Mouse (Mus musculus) testis, adult 2 months (tissue): ENCODE measurements at regions not wholly inside any gene's neighbourhood (a gene's known extent, or its start where the extent isn't known, plus 50 kb on each side); places are given as distances from the start of the nearest gene placed in this dataset.

Experiments
- H3K27ac ChIP-seq: fragments of 200-500 bp; 2 replicates; pipeline ENCODE4 v1.5.1; 2012; ENCODE audit warnings: low read depth, low read length; ENCODE audit not compliant: control insufficient read depth, insufficient read depth
- H3K27me3 ChIP-seq: fragments of 200-500 bp; 2 replicates; pipeline ENCODE4 v1.6.1; 2012; ENCODE audit warnings: mild to moderate bottlenecking, low read length, moderate library complexity; ENCODE audit not compliant: control insufficient read depth, insufficient read depth
- H3K36me3 ChIP-seq: fragments of 200-500 bp; 2 replicates; pipeline ENCODE4 v1.6.1; 2012; ENCODE audit warnings: mild to moderate bottlenecking, low read length; ENCODE audit not compliant: control insufficient read depth, insufficient read depth
- H3K4me1 ChIP-seq: fragments of 200-500 bp; 2 replicates; pipeline ENCODE4 v1.6.1; 2012; ENCODE audit warnings: low read length; ENCODE audit not compliant: control insufficient read depth, insufficient read depth
- H3K4me3 ChIP-seq: fragments of 200-500 bp; 2 replicates; pipeline ENCODE4 v1.5.1; 2012; ENCODE audit warnings: low read depth, mild to moderate bottlenecking, low read length, moderate library complexity, mixed read lengths; ENCODE audit not compliant: control insufficient read depth
- CTCF ChIP-seq: fragments of 200-500 bp; IDR thresholded peaks from 2 replicates; pipeline ENCODE4 v1.5.1; 2012; ENCODE audit warnings: low read depth, mild to moderate bottlenecking, inconsistent platforms, low read length, moderate library complexity; ENCODE audit not compliant: control insufficient read depth, insufficient read depth, insufficient replicate concordance
- POLR2A ChIP-seq: fragments of 200-500 bp; IDR thresholded peaks from 2 replicates; pipeline ENCODE4 v1.6.1; 2012; ENCODE audit warnings: low read depth, mild to moderate bottlenecking, inconsistent platforms, low read length, moderate library complexity; ENCODE audit not compliant: control insufficient read depth

- Histone ChIP-seq H3K4me1 (no peaks in the 10 kb centered on the region), H3K36me3 (no peaks in the 10 kb centered on the region), H3K27ac (no peak overlapping the region), H3K27me3 (no peaks in the 10 kb centered on the region), H3K4me3 (no peak overlapping the region)
- TF ChIP-seq CTCF (no peak), POLR2A (no peak)
Measured at GRCm38 (mm10) chr4:52666768-52667480, 70.8 kb downstream of the Toporsl start.

- H3K27ac ChIP-seq, result no peak overlapping the region
- H3K27me3 ChIP-seq, result no peaks in the 10 kb centered on the region
- no peak overlapping the region for H3K4me3 ChIP-seq
- H3K4me1 ChIP-seq, result no peaks in the 10 kb centered on the region
- no peak for TF ChIP-seq POLR2A
- TF ChIP-seq CTCF, result no peak
- no peaks in the 10 kb centered on the region for H3K36me3 ChIP-seq
Measured at GRCm38 (mm10) chr4:52709563-52709962, 104.8 kb upstream of the Olfr275 start.

- Histone ChIP-seq H3K27me3 (no peaks in the 10 kb centered on the region), H3K4me3 (no peak overlapping the region), H3K4me1 (no peaks in the 10 kb centered on the region), H3K36me3 (no peaks in the 10 kb centered on the region), H3K27ac (no peak overlapping the region)
- TF ChIP-seq POLR2A (no peak), CTCF (no peak)
Measured at GRCm38 (mm10) chr4:52726203-52726602, 88.2 kb upstream of the Olfr275 start.

DNA sequence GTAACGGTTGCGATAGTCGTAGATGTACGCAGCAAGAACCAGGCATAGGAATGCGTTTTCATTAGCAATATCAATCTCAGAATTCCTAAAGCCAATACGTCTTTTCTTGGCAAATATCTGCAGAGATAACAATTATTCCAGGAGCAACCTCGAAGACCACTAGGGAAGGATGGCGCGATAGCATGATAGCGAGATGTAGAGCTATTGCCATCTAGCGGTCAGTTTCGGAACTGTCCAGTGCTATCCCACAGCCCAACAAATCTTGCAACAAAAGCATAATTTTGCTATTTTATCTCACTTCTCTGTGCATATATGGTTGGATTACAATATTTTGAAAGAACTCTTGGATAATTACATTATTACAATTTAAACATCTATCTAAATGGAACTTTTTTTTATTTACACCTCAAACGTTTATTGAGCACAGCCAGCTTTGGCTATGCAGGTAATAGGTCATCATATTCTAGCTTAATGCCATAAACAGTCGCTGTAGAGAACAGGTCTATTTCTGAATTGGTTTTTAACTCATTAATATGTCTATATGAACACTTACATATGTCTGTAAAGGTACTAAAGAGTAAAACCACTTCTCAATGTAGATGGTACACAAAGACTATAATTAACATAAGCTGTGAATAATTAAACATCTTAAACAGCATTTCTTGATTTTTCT, 87.6 kb upstream of the Olfr275 start:
- Histone ChIP-seq H3K4me1 (no peaks in the 10 kb centered on the region), H3K36me3 (no peaks in the 10 kb centered on the region), H3K27ac (no peak overlapping the region), H3K4me3 (no peak overlapping the region), H3K27me3 (no peaks in the 10 kb centered on the region)
- TF ChIP-seq CTCF (peak; percentile 84; the same call in 1 of the 2 replicates), POLR2A (no peak)

DNA sequence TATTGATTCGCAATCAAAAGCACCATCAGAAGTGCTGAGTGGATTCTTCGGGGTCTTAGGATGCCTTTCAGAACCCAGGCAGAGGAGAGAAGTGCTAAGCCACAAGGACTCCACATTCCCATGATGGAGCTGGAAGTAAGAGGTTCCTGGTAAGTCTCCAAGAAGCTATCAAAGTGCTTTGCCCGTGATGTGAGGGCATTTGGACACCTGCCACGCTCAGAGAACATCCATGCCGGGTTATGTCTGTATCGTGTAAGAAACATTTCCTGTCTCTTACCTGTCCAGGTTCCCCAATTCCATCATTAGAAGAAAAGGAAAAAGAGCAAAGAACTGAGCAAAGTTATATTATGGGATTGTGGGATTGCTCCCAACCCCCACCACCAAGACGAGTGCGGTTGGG, 81.3 kb upstream of the Olfr275 start:
- TF ChIP-seq CTCF (no peak), POLR2A (no peak)
- no peaks in the 10 kb centered on the region for H3K4me1 ChIP-seq

GRCm38 (mm10) chr4:52739543-52740474, 74.6 kb upstream of the Olfr275 start:
- TF ChIP-seq POLR2A, result no peak
- no peak for TF ChIP-seq CTCF
- Histone ChIP-seq H3K36me3 (no peaks in the 10 kb centered on the region), H3K4me3 (no peak overlapping the region), H3K27ac (no peak overlapping the region), H3K4me1 (no peaks in the 10 kb centered on the region), H3K27me3 (no peaks in the 10 kb centered on the region)

More for the DNA sequence above, 81.3 kb upstream of the Olfr275 start:
- Histone ChIP-seq H3K27me3 (no peaks in the 10 kb centered on the region), H3K36me3 (no peaks in the 10 kb centered on the region), H3K27ac (no peak overlapping the region), H3K4me3 (no peak overlapping the region)
